Mouse (Mus musculus) midbrain, postnatal 0 days (tissue): ENCODE measurements at regions not wholly inside any gene's neighbourhood (a gene's known extent, or its start where the extent isn't known, plus 50 kb on each side); places are given as distances from the start of the nearest gene placed in this dataset.
A peak's percentile ranks its signal among the peaks of the same experiment; 100 is the strongest.

ENCODE experiments used
- ATAC-seq: fragments of 200-750 bp; cut with Nextera tagmentation; 2 replicates; pipeline ENCODE4 v1.8.0; 2017; ENCODE audit warnings: moderate number of reproducible peaks, mild to moderate bottlenecking, moderate TSS enrichment, moderate library complexity; ENCODE audit not compliant: low FRiP score
- DNase-seq: peaks from one replicate; pipeline ENCODE4 v3.0.0-alpha.2; 2015; ENCODE audit warnings: low spot score
- H3K27ac ChIP-seq: fragments of 300-500 bp; sonication (generic); 2 replicates; pipeline ENCODE4 v1.5.1; 2014; ENCODE audit warnings: low read depth, mild to moderate bottlenecking, low read length, mixed read lengths
- H3K27me3 ChIP-seq: fragments of 300-500 bp; sonication (generic); 2 replicates; pipeline ENCODE4 v1.6.1; 2014; ENCODE audit warnings: low read length, control low read depth, mixed read lengths; ENCODE audit not compliant: insufficient read depth
- H3K36me3 ChIP-seq: fragments of 300-500 bp; sonication (generic); 2 replicates; pipeline ENCODE4 v1.6.1; 2014; ENCODE audit warnings: low read length, control low read depth, mixed read lengths; ENCODE audit not compliant: insufficient read depth
- H3K4me1 ChIP-seq: fragments of 300-500 bp; sonication (generic); 2 replicates; pipeline ENCODE4 v1.6.1; 2014; ENCODE audit warnings: mild to moderate bottlenecking, control low read depth, antibody characterized with exemption, low read length, mixed read lengths; ENCODE audit not compliant: insufficient read depth
- H3K4me2 ChIP-seq: fragments of 300-500 bp; sonication (generic); 2 replicates; pipeline ENCODE4 v1.6.1; 2014; ENCODE audit warnings: low read depth, mild to moderate bottlenecking, low read length, mixed read lengths; ENCODE audit not compliant: poor library complexity, severe bottlenecking
- H3K4me3 ChIP-seq: fragments of 300-500 bp; sonication (generic); 2 replicates; pipeline ENCODE4 v1.5.1; 2014; ENCODE audit warnings: low read depth, mild to moderate bottlenecking, low read length, moderate library complexity
- H3K9ac ChIP-seq: fragments of 300-500 bp; sonication (generic); replicated peaks from 2 replicates; pipeline ENCODE4 v1.6.1; 2014; ENCODE audit warnings: mild to moderate bottlenecking, low read length, moderate library complexity, mixed read lengths; ENCODE audit not compliant: poor library complexity, severe bottlenecking
- H3K9me3 ChIP-seq: fragments of 300-500 bp; sonication (generic); 2 replicates; pipeline ENCODE4 v1.6.1; 2016; ENCODE audit warnings: low read length, control low read depth
- CTCF ChIP-seq: IDR thresholded peaks from 2 replicates; pipeline ENCODE4 v1.5.1; 2016; ENCODE audit warnings: antibody characterized with exemption, mild to moderate bottlenecking
- WGBS: fragments of 180-500 bp; shearing (Covaris S2); extraction: QIAGEN DNeasy Blood & Tissue Kit; methylation state at CpG from one replicate; pipeline ENCODE4 v1.1.7; 2014; 5-methylcytosine and 5-hydroxymethylcytosine counted together

- 52% methylated on average over 6 of the region's 6 CpGs for WGBS
- no peaks in the 10 kb centered on the region for H3K9me3 ChIP-seq
- no peak overlapping the region for H3K27ac ChIP-seq
- no peak overlapping the region for H3K4me3 ChIP-seq
- H3K27me3 ChIP-seq: no peaks in the 10 kb centered on the region
- DNase-seq (no peak), ATAC-seq (no peak)
- TF ChIP-seq CTCF: no peak
- H3K4me1 ChIP-seq: no peaks in the 10 kb centered on the region
- no peaks in the 10 kb centered on the region for H3K36me3 ChIP-seq
- no peak overlapping the region for H3K4me2 ChIP-seq
- no peak overlapping the region for H3K9ac ChIP-seq
These were observed 116.8 kb downstream of the Fam174b start for GRCm38 (mm10) chr7:73856908-73857307.

DNA sequence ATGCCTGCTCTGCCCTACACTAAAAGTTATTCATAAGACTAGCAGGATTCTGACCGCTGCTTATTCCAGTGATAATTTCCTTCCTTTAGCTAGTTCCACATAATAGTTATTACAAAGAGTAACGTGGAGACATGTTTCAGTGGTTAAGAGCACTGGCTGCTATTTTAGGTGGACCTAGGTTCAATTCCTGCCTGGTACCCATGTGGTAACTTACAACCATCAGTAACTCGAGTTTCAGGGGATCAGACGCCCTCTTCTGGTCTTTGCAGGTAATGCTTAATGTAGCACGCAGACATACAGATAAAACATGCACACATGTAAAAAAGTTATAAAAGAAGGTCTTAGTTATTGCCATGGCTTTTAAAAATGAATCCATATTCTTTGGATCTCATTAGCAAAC lies 125.0 kb downstream of the Fam174b start:
- Histone ChIP-seq H3K9me3 (no peaks in the 10 kb centered on the region), H3K27ac (no peak overlapping the region), H3K4me2 (no peak overlapping the region), H3K27me3 (no peaks in the 10 kb centered on the region), H3K9ac (no peak overlapping the region), H3K4me1 (no peaks in the 10 kb centered on the region), H3K36me3 (no peaks in the 10 kb centered on the region), H3K4me3 (no peak overlapping the region)
- DNase-seq (no peak), ATAC-seq (no peak)
- peak; percentile 20 for TF ChIP-seq CTCF
- 64% methylated on average over 5 of the region's 5 CpGs for WGBS

DNA sequence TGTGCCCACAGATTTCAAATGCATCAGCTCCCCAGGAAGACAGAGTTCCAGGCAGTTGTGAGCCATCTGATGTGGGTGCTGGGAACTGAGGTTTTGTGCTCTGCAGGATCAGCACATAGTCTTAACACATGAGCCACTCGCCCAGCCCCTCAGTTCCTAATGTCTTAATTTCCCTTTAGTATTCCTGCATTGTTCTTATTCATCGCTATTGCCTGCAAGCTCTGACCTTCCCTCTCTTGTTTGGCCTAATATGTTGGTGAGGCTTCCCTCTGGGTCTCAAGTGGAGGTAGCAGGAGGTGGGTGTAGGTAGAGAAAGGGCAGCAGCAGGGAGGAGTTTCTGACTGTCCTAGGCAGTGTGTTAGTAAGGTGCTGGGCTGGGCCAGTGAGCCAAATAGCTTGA lies 132.1 kb downstream of the Fam174b start:
- Histone ChIP-seq H3K9ac (no peak overlapping the region), H3K4me3 (no peak overlapping the region), H3K9me3 (no peaks in the 10 kb centered on the region), H3K4me1 (no peaks in the 10 kb centered on the region), H3K27ac (no peak overlapping the region), H3K36me3 (no peaks in the 10 kb centered on the region), H3K27me3 (no peaks in the 10 kb centered on the region), H3K4me2 (no peak overlapping the region)
- DNase-seq (no peak), ATAC-seq (no peak)
- 55% methylated on average over 2 of the region's 2 CpGs for WGBS
- TF ChIP-seq CTCF: no peak

DNA sequence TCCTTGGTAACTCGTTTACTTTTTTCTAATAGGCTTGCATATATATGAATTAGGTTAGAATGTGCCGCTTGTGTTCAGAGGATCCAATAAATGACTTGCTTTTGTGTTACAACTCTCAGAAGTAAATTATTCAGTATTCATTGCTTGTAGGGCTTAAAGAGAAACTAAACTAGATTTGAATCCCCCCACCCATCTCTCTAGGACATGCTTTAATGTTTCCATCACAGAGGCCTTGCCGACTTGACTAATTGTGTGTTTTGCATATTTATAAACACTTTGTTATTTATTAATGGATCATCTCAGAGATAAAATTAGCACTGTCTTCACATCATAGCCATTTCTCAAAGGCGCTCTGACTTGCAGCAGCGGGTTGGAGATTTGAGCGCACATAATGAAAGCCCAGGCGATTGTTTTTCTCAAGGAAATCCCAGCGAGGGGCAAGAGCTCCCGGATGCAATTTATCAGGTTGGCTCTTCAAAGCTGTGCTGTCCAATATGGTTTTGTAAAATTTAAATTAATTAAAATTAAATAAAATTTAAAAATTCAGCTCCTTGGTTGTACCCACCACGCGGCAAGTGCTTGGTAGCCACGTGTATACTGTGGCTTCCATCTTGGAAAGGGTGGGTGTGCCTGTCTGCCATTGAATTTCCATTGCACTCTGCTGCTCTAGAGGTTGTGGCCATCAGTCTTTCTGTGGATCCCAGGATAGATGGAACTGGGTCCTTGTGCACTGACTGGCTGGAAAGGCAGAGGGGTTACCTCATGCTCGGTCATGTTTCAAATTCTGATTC lies 132.0 kb downstream of the St8sia2 start:
- Histone ChIP-seq H3K27me3 (no peaks in the 10 kb centered on the region), H3K36me3 (no peaks in the 10 kb centered on the region), H3K4me2 (no peak overlapping the region), H3K4me1 (no peaks in the 10 kb centered on the region), H3K9me3 (no peaks in the 10 kb centered on the region), H3K27ac (no peak overlapping the region), H3K9ac (no peak overlapping the region), H3K4me3 (no peak overlapping the region)
- TF ChIP-seq CTCF: no peak
- 64% methylated on average over 13 of the region's 13 CpGs for WGBS
- DNase-seq: peak; percentile 12
- ATAC-seq: peak; percentile 49; the same call in 1 of the 2 replicates

- H3K9me3 ChIP-seq: no peaks in the 10 kb centered on the region
- ATAC-seq (no peak), DNase-seq (no peak)
- TF ChIP-seq CTCF: peak; percentile 52
- H3K27ac ChIP-seq: no peak overlapping the region
- no peak overlapping the region for H3K4me3 ChIP-seq
- H3K36me3 ChIP-seq: no peaks in the 10 kb centered on the region
- no peaks in the 10 kb centered on the region; the same call in 1 of the 2 replicates for H3K4me1 ChIP-seq
- H3K4me2 ChIP-seq: no peak overlapping the region
- WGBS: 55% methylated on average over 7 of the region's 7 CpGs
- H3K9ac ChIP-seq: no peak overlapping the region
- no peaks in the 10 kb centered on the region for H3K27me3 ChIP-seq
These were observed 127.3 kb downstream of the St8sia2 start for GRCm38 (mm10) chr7:73886152-73886551.
